Mouse (Mus musculus): ENCODE results near the gene Mia2. TPM values are rescaled to one million over a fixed set of nuclear protein-coding genes. Genes with fewer than 3 reads are reported as not detected.
A peak's percentile ranks its signal among the peaks of the same experiment; 100 is the strongest.

The Mia2 gene
- total and polyA plus RNA-seq, 2 experiments = 87.2 to 268 TPM

DNA sequence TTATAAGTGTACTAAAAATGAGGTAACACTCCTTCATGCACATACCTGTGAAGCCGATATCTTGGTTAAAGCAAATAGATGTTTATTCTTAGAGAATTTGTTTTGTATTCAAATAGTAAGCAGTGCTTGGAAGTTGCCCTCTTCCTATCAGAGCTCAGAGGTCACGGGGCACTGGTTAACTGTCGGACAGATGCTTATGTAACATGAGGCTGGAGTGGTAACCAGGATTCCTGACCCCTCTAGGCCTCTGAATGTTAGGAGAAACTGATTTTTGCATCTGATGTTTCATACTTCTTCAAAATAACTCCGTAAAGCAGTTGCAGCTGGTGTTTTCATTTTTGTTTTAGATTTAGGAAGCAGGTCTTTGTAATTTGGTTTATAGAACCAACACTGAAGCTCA, 99.5 kb downstream of the Mia2 start:
- TF ChIP-seq POLR2A (IDR thresholded peaks at IDR 0.05; ENCODE audit: extremely low read depth, insufficient read depth, low read length) (no peak), CTCF (IDR thresholded peaks at IDR 0.05; ENCODE audit: low read depth, low read length) (no peak)
- no peak overlapping the region for H3K4me3 ChIP-seq (ENCODE audit: insufficient read depth, low read depth, low read length)
- 28% methylated on average over 4 of the region's 4 CpGs for WGBS
- no peak overlapping the region for H3K9ac ChIP-seq (ENCODE audit: low read depth, low read length)
- peak; percentile 87 for DNase-seq (ENCODE audit: extremely low read depth, low read depth, low spot score)
- peaks cover 34% of the 10 kb centered on the region for H3K36me3 ChIP-seq (ENCODE audit: control insufficient read depth, insufficient read depth, low read length)
- H3K27me3 ChIP-seq (ENCODE audit: control insufficient read depth, insufficient read depth, low read length) = no peaks in the 10 kb centered on the region
- peak overlapping the region; percentile 68 for H3K27ac ChIP-seq (replicated peaks; ENCODE audit: insufficient read depth, low read depth, low read length)
- H3K79me2 ChIP-seq (ENCODE audit: control insufficient read depth, insufficient read depth, low read length) = no peaks in the 10 kb centered on the region
- H3K4me1 ChIP-seq (ENCODE audit: control insufficient read depth, insufficient read depth, low read length) = peaks cover 17% of the 10 kb centered on the region

- H3K27me3 ChIP-seq (ENCODE audit: control insufficient read depth, insufficient read depth, low read length) = no peaks in the 10 kb centered on the region
- WGBS = 82% methylated on average over 4 of the region's 4 CpGs
These were observed 100.3 kb downstream of the Mia2 start for GRCm38 (mm10) chr12:59195941-59196340.

DNA sequence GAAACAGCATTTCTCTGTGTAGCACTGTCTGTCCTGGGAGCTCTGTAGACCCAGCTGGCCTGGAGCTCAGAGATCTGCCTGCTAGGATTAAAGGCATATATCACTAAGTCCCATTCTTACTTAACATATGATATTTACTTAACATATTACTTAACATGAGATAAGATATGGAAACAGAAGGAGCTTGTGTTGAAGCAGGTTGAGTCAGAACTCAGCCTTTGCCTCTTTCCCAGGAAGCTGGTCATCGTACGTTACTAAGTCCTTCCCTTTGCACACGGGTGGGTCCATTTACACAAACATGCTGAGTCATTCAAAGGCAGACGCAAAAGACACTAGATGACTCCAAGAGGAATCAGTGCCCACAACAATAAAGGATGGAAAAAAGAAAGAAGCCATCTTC, 103.2 kb downstream of the Mia2 start:
- Histone ChIP-seq H3K4me1 (ENCODE audit: control insufficient read depth, insufficient read depth, low read length) (peaks cover 11% of the 10 kb centered on the region), H3K27me3 (ENCODE audit: control insufficient read depth, insufficient read depth, low read length) (no peaks in the 10 kb centered on the region), H3K27ac (replicated peaks; ENCODE audit: insufficient read depth, low read depth, low read length) (no peak overlapping the region), H3K36me3 (ENCODE audit: control insufficient read depth, insufficient read depth, low read length) (peaks cover 28% of the 10 kb centered on the region), H3K4me3 (ENCODE audit: insufficient read depth, low read depth, low read length) (no peak overlapping the region), H3K79me2 (ENCODE audit: control insufficient read depth, insufficient read depth, low read length) (no peaks in the 10 kb centered on the region), H3K9ac (ENCODE audit: low read depth, low read length) (no peak overlapping the region)
- DNase-seq (ENCODE audit: extremely low read depth, low read depth, low spot score) = no peak
- 60% methylated on average over 4 of the region's 4 CpGs for WGBS
- TF ChIP-seq CTCF (IDR thresholded peaks at IDR 0.05; ENCODE audit: low read depth, low read length) (no peak), POLR2A (IDR thresholded peaks at IDR 0.05; ENCODE audit: extremely low read depth, insufficient read depth, low read length) (no peak)

More at GRCm38 (mm10) chr12:59195941-59196340, 100.3 kb downstream of the Mia2 start:
- peaks cover 31% of the 10 kb centered on the region for H3K36me3 ChIP-seq (ENCODE audit: control insufficient read depth, insufficient read depth, low read length)
- no peak overlapping the region for H3K9ac ChIP-seq (ENCODE audit: low read depth, low read length)
- no peaks in the 10 kb centered on the region for H3K79me2 ChIP-seq (ENCODE audit: control insufficient read depth, insufficient read depth, low read length)
- no peak for TF ChIP-seq POLR2A (IDR thresholded peaks at IDR 0.05; ENCODE audit: extremely low read depth, insufficient read depth, low read length)
- peak overlapping the region; percentile 54; the same call in 1 of the 2 replicates for H3K27ac ChIP-seq (replicated peaks; ENCODE audit: insufficient read depth, low read depth, low read length)
- H3K4me3 ChIP-seq (ENCODE audit: insufficient read depth, low read depth, low read length) = no peak overlapping the region
- peaks cover 17% of the 10 kb centered on the region for H3K4me1 ChIP-seq (ENCODE audit: control insufficient read depth, insufficient read depth, low read length)
- no peak for DNase-seq (ENCODE audit: extremely low read depth, low read depth, low spot score)

GRCm38 (mm10) chr12:59199361-59199760, 103.8 kb downstream of the Mia2 start:
- peaks cover 33% of the 10 kb centered on the region for H3K36me3 ChIP-seq (ENCODE audit: control insufficient read depth, insufficient read depth, low read length)
- H3K27me3 ChIP-seq (ENCODE audit: control insufficient read depth, insufficient read depth, low read length) = no peaks in the 10 kb centered on the region
- no peaks in the 10 kb centered on the region for H3K79me2 ChIP-seq (ENCODE audit: control insufficient read depth, insufficient read depth, low read length)
- no peak for DNase-seq (ENCODE audit: extremely low read depth, low read depth, low spot score)
- H3K27ac ChIP-seq (replicated peaks; ENCODE audit: insufficient read depth, low read depth, low read length) = no peak overlapping the region
- peaks cover 5% of the 10 kb centered on the region for H3K4me1 ChIP-seq (ENCODE audit: control insufficient read depth, insufficient read depth, low read length)
- TF ChIP-seq CTCF (IDR thresholded peaks at IDR 0.05; ENCODE audit: low read depth, low read length) (no peak), POLR2A (IDR thresholded peaks at IDR 0.05; ENCODE audit: extremely low read depth, insufficient read depth, low read length) (no peak)
- H3K9ac ChIP-seq (ENCODE audit: low read depth, low read length) = no peak overlapping the region
- 84% methylated on average over 2 of the region's 2 CpGs for WGBS
- H3K4me3 ChIP-seq (ENCODE audit: insufficient read depth, low read depth, low read length) = no peak overlapping the region

DNA sequence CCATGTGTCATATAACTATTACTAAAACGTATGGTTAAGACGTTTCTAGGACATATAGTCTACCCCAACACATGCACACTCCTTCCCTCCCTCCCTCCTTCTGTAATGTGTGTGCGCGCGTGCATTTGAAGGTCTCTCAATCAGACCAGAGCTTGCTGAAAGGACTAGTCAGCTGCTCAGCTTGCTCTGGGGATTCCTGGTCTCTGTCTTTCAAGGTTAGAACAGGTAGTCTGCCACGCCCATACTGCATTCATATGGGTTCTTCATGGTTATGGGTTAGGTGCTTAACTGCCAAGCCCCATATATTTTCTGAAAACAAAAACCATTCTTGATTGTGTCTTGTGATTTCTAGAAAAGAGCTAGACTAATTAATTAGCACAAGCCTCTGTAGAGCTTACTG, 110.0 kb downstream of the Mia2 start:
- no peak for DNase-seq (ENCODE audit: extremely low read depth, low read depth, low spot score)
- 94% methylated on average over 6 of the region's 6 CpGs for WGBS
- Histone ChIP-seq H3K27me3 (ENCODE audit: control insufficient read depth, insufficient read depth, low read length) (no peaks in the 10 kb centered on the region), H3K27ac (replicated peaks; ENCODE audit: insufficient read depth, low read depth, low read length) (no peak overlapping the region), H3K36me3 (ENCODE audit: control insufficient read depth, insufficient read depth, low read length) (peaks cover 22% of the 10 kb centered on the region), H3K9ac (ENCODE audit: low read depth, low read length) (no peak overlapping the region), H3K4me1 (ENCODE audit: control insufficient read depth, insufficient read depth, low read length) (no peaks in the 10 kb centered on the region), H3K79me2 (ENCODE audit: control insufficient read depth, insufficient read depth, low read length) (peaks cover 3% of the 10 kb centered on the region; the same call in 1 of the 2 replicates), H3K4me3 (ENCODE audit: insufficient read depth, low read depth, low read length) (no peak overlapping the region)
- no peak for TF ChIP-seq POLR2A (IDR thresholded peaks at IDR 0.05; ENCODE audit: extremely low read depth, insufficient read depth, low read length)
- TF ChIP-seq CTCF (IDR thresholded peaks at IDR 0.05; ENCODE audit: low read depth, low read length) = no peak

- Histone ChIP-seq H3K36me3 (ENCODE audit: control insufficient read depth, insufficient read depth, low read length) (peaks cover 20% of the 10 kb centered on the region), H3K9ac (ENCODE audit: low read depth, low read length) (no peak overlapping the region), H3K4me1 (ENCODE audit: control insufficient read depth, insufficient read depth, low read length) (no peaks in the 10 kb centered on the region), H3K79me2 (ENCODE audit: control insufficient read depth, insufficient read depth, low read length) (peaks cover 3% of the 10 kb centered on the region; the same call in 1 of the 2 replicates), H3K27me3 (ENCODE audit: control insufficient read depth, insufficient read depth, low read length) (no peaks in the 10 kb centered on the region), H3K27ac (replicated peaks; ENCODE audit: insufficient read depth, low read depth, low read length) (no peak overlapping the region), H3K4me3 (ENCODE audit: insufficient read depth, low read depth, low read length) (no peak overlapping the region)
- 84% methylated on average over 4 of the region's 4 CpGs for WGBS
- TF ChIP-seq CTCF (IDR thresholded peaks at IDR 0.05; ENCODE audit: low read depth, low read length) = no peak
- DNase-seq (ENCODE audit: extremely low read depth, low read depth, low spot score) = no peak
These were observed 110.8 kb downstream of the Mia2 start for GRCm38 (mm10) chr12:59206208-59206999.
